Mouse (Mus musculus): ENCODE measurements around the gene Frmd3. TPM values are rescaled to one million over a fixed set of nuclear protein-coding genes. Genes with fewer than 3 reads are reported as not detected.

Frmd3 gene
- polyA plus RNA-seq (2014; fragmentation: Nextera tagmentation; extraction: Ambion mirVana): 0.46 TPM in 2 replicates

DNA sequence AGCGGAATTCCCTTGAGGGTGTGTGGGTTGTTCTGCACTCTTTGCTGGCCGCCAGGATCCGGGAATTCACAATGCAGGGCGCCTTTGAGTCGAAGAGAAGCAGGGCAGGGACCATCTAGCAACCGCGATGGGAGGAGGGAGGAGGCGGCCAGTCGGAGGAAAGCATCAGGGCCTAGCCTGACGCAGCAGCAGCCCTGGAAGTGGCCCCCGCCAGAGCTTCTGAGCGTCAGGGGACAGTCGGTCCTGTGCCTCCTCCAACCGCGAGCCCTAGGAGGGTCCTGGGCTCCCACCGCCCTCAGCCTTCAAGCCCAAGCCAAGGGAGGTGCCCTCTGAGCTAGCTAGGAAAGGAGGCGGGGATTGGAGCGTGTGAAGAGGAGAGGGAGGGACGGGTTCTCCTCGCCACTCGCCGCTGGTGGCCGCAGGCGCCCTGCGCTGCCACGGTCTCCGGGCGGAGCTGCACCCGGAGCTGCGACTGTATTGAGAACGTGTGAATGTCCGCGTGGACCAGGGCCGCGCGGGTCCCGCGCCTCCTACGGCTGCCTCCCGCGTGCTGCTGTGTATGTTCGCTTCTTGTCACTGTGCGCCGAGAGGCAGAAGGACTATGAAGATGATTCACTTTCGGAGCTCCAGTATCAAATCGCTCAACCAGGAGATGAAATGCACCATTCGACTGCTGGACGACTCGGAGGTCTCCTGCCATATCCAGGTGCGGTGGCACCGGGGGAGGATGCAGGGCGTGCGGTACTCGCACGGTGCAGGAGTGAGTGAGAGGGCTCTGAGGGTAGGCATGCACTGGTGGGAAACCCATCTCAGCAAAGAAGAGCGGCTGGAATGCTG lies at the start of gene Frmd3:
Gene Frmd3 (plus strand): TSS at position 232 of the 837 bp plus-strand sequence.
- H3K27ac ChIP-seq (ENCODE audit: low read depth, low read length): no peak within 1 kb of the TSS
- H3K4me1 ChIP-seq (ENCODE audit: control insufficient read depth, insufficient read depth, low read length): peaks cover 3% of the 10 kb centered on the region; the same call in 1 of the 2 replicates
- H3K9me3 ChIP-seq (replicated peaks; ENCODE audit: control insufficient read depth, low read length): no peaks in the 10 kb centered on the region
- peak; percentile 74 for ATAC-seq (replicated peaks; ENCODE audit: insufficient number of reproducible peaks, low FRiP score, low TSS enrichment)
- no peaks in the 10 kb centered on the region for H3K36me3 ChIP-seq (ENCODE audit: control insufficient read depth, insufficient read depth, low read length)
- H3K4me3 ChIP-seq (ENCODE audit: low read depth, low read length): peak within 1 kb of the TSS; percentile 58
- peaks cover 9% of the 10 kb centered on the region for H3K27me3 ChIP-seq (ENCODE audit: control insufficient read depth, insufficient read depth, low read length)
- peak within 1 kb of the TSS; percentile 95 for H3K4me2 ChIP-seq
- under 1% methylated on average over 52 of the region's 56 CpGs for WGBS (ENCODE audit: insufficient replicate concordance)
- H3K9ac ChIP-seq (ENCODE audit: low read depth, low read length): peak within 1 kb of the TSS; percentile 56

DNA sequence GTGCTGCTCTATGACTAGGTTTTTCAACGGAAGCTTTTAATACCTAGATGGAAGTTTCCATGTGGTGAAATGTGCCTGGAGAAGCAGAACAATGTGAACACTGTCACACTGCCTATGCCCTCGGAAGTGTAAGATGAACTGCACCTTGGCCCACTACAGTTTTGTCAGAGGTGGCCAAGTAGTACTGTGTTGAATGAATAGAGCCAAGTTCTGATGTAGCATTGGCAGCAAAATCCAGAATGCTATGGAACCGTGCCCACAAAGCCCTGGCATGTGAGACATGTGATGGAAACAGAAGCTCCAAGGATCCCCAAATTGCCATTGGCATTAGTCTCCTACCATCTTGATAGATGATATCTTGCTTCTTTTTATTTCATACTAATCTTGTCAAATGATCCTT lies 32.8 kb upstream of the Frmd3 start:
- H3K9ac ChIP-seq (ENCODE audit: low read depth, low read length): no peak overlapping the region
- H3K9me3 ChIP-seq (replicated peaks; ENCODE audit: control insufficient read depth, low read length): no peaks in the 10 kb centered on the region
- H3K27ac ChIP-seq (ENCODE audit: low read depth, low read length): no peak overlapping the region
- H3K27me3 ChIP-seq (ENCODE audit: control insufficient read depth, insufficient read depth, low read length): no peaks in the 10 kb centered on the region
- H3K36me3 ChIP-seq (ENCODE audit: control insufficient read depth, insufficient read depth, low read length): no peaks in the 10 kb centered on the region
- ATAC-seq (replicated peaks; ENCODE audit: insufficient number of reproducible peaks, low FRiP score, low TSS enrichment): no peak
- H3K4me1 ChIP-seq (ENCODE audit: control insufficient read depth, insufficient read depth, low read length): no peaks in the 10 kb centered on the region
- H3K4me2 ChIP-seq: no peak overlapping the region
- 69% methylated on average over 3 of the region's 3 CpGs for WGBS (ENCODE audit: insufficient replicate concordance)
- H3K4me3 ChIP-seq (ENCODE audit: low read depth, low read length): no peak overlapping the region

DNA sequence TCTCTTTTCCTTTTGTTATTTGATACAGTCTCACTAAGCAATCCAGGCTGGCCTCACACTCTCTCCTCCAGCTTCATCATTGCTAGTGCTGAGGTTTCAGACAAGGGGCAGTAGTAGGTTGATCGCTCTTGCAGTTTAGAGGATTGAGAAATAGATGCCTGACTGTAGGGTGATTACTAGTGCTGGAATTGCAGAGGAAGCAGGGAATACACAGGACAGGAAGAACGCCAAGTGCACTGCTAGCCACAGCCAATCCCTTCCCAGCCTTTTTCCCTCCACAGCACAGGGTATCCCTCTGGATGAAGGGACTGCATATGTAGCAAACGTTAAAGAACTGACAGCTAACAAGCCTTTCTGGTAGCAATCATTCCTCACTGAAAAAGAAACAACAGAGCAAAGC lies 965 bp upstream of the Frmd3 start:
- Histone ChIP-seq H3K9ac (ENCODE audit: low read depth, low read length) (no peak overlapping the region), H3K4me3 (ENCODE audit: low read depth, low read length) (no peak overlapping the region), H3K9me3 (replicated peaks; ENCODE audit: control insufficient read depth, low read length) (no peaks in the 10 kb centered on the region), H3K4me1 (ENCODE audit: control insufficient read depth, insufficient read depth, low read length) (peaks cover 3% of the 10 kb centered on the region; the same call in 1 of the 2 replicates), H3K27me3 (ENCODE audit: control insufficient read depth, insufficient read depth, low read length) (peaks cover 9% of the 10 kb centered on the region), H3K36me3 (ENCODE audit: control insufficient read depth, insufficient read depth, low read length) (no peaks in the 10 kb centered on the region), H3K27ac (ENCODE audit: low read depth, low read length) (no peak overlapping the region), H3K4me2 (no peak overlapping the region)
- no peak for ATAC-seq (replicated peaks; ENCODE audit: insufficient number of reproducible peaks, low FRiP score, low TSS enrichment)
- 43% methylated on average over 3 of the region's 3 CpGs for WGBS (ENCODE audit: insufficient replicate concordance)

DNA sequence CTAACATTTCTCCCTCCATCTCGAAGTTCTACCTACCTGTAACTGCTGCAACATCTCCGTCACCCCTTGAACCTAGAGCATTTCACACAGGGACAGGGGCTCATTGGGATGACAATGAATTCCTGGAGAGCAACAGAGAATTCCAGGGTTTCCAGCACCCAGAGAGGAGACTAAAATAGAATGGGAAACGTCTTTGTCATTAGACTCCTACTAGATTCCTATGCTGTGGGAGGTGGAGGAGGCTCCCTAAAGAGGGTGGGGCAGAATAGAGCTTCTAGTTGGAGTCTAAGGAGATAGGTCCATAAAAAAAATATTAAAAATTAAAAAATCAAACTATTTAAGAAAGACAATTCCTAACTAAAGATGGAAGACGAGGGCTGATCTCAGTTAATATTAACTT lies 542 bp upstream of the Frmd3 start:
- H3K4me3 ChIP-seq (ENCODE audit: low read depth, low read length): peak overlapping the region; percentile 58
- whole genome bisulfite sequencing (ENCODE audit: insufficient replicate concordance): 41% methylated on average over 4 of the region's 4 CpGs
- H3K9ac ChIP-seq (ENCODE audit: low read depth, low read length): no peak overlapping the region
- H3K4me2 ChIP-seq: peak overlapping the region; percentile 95
- peaks cover 9% of the 10 kb centered on the region for H3K27me3 ChIP-seq (ENCODE audit: control insufficient read depth, insufficient read depth, low read length)
- no peaks in the 10 kb centered on the region for H3K9me3 ChIP-seq (replicated peaks; ENCODE audit: control insufficient read depth, low read length)
- ATAC-seq (replicated peaks; ENCODE audit: insufficient number of reproducible peaks, low FRiP score, low TSS enrichment): no peak
- no peak overlapping the region for H3K27ac ChIP-seq (ENCODE audit: low read depth, low read length)
- H3K36me3 ChIP-seq (ENCODE audit: control insufficient read depth, insufficient read depth, low read length): no peaks in the 10 kb centered on the region
- H3K4me1 ChIP-seq (ENCODE audit: control insufficient read depth, insufficient read depth, low read length): peaks cover 3% of the 10 kb centered on the region; the same call in 1 of the 2 replicates

DNA sequence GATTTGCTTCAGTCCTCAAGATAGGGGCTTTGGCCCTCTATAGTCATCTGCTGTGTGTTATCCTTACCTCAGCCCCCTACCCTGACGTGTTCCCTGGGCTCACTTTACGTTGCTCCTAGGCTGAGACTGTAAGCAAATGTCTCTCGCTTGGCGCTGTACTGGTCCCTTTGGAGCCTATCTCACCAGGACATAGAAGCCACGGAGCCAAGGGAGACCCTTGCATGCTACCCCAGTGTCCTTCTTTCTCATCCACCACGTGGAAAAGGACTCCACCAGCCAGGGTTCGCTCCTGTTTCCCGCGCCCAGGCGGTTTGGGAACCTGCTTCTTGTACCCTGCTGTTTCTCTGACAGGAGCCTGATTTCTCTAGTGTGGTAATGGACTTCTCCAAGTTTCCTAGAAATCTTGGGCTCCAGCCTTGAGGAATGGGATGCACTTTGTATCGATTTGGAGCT lies 832 bp downstream of the Frmd3 start:
- no peaks in the 10 kb centered on the region for H3K9me3 ChIP-seq (replicated peaks; ENCODE audit: control insufficient read depth, low read length)
- no peak overlapping the region for H3K27ac ChIP-seq (ENCODE audit: low read depth, low read length)
- H3K4me2 ChIP-seq: peak overlapping the region; percentile 95
- H3K4me1 ChIP-seq (ENCODE audit: control insufficient read depth, insufficient read depth, low read length): peaks cover 3% of the 10 kb centered on the region; the same call in 1 of the 2 replicates
- ATAC-seq (replicated peaks; ENCODE audit: insufficient number of reproducible peaks, low FRiP score, low TSS enrichment): 0 out of 2 replicates have a peak, but pooled peaks have one; percentile 27
- 8% methylated on average over 11 of the region's 11 CpGs for WGBS (ENCODE audit: insufficient replicate concordance)
- peaks cover 9% of the 10 kb centered on the region for H3K27me3 ChIP-seq (ENCODE audit: control insufficient read depth, insufficient read depth, low read length)
- peak overlapping the region; percentile 58 for H3K4me3 ChIP-seq (ENCODE audit: low read depth, low read length)
- H3K36me3 ChIP-seq (ENCODE audit: control insufficient read depth, insufficient read depth, low read length): no peaks in the 10 kb centered on the region
- no peak overlapping the region; the same call in 1 of the 2 replicates for H3K9ac ChIP-seq (ENCODE audit: low read depth, low read length)

DNA sequence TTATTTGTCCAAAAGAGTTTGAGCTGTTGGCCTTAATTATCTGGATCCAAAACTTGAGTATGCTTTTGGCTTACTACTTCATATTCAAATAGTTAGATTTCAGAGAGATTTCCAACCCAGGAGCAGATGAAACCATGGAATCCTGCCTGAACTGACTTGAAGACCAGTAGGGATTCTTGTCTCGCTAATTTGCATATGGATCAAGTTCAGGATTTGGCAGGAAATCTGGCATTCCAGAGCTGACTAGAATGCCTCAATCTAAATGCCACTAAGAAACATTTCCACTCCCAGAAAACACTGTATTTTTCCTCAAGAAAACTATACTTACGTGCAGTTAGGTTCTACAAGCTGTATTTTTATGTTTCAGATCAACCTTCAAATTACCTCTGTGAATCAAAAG lies 6.8 kb downstream of the Frmd3 start:
- no peak overlapping the region for H3K4me3 ChIP-seq (ENCODE audit: low read depth, low read length)
- H3K27me3 ChIP-seq (ENCODE audit: control insufficient read depth, insufficient read depth, low read length): no peaks in the 10 kb centered on the region
- ATAC-seq (replicated peaks; ENCODE audit: insufficient number of reproducible peaks, low FRiP score, low TSS enrichment): no peak
- H3K4me2 ChIP-seq: no peak overlapping the region
- no peaks in the 10 kb centered on the region for H3K4me1 ChIP-seq (ENCODE audit: control insufficient read depth, insufficient read depth, low read length)
- no peaks in the 10 kb centered on the region for H3K9me3 ChIP-seq (replicated peaks; ENCODE audit: control insufficient read depth, low read length)
- WGBS (ENCODE audit: insufficient replicate concordance): 59% methylated on average over 2 of the region's 2 CpGs
- no peak overlapping the region for H3K27ac ChIP-seq (ENCODE audit: low read depth, low read length)
- no peak overlapping the region for H3K9ac ChIP-seq (ENCODE audit: low read depth, low read length)
- no peaks in the 10 kb centered on the region for H3K36me3 ChIP-seq (ENCODE audit: control insufficient read depth, insufficient read depth, low read length)

DNA sequence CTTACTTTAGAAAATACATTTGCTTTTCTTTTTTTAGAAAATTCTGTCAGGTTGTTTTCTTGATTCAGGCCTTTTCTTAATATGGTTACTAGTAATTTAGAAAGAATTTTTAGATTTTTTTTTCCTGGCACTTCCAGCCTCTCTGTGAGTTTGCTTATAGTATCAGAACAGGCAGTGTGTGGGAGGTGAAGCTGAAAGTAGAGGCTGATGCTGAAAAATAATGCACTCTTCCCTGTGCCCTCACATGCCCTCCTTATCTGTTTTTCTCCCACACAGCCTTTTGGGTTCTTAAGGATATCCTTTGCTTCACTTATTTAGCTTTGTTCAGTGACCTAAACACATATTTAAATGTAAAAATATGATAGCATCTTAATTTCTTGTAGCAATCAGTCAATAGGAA lies 30.0 kb downstream of the Frmd3 start:
- Histone ChIP-seq H3K9me3 (replicated peaks; ENCODE audit: control insufficient read depth, low read length) (no peaks in the 10 kb centered on the region), H3K4me2 (no peak overlapping the region), H3K27ac (ENCODE audit: low read depth, low read length) (no peak overlapping the region), H3K36me3 (ENCODE audit: control insufficient read depth, insufficient read depth, low read length) (no peaks in the 10 kb centered on the region), H3K9ac (ENCODE audit: low read depth, low read length) (no peak overlapping the region), H3K4me1 (ENCODE audit: control insufficient read depth, insufficient read depth, low read length) (no peaks in the 10 kb centered on the region), H3K4me3 (ENCODE audit: low read depth, low read length) (no peak overlapping the region), H3K27me3 (ENCODE audit: control insufficient read depth, insufficient read depth, low read length) (no peaks in the 10 kb centered on the region)
- no peak for ATAC-seq (replicated peaks; ENCODE audit: insufficient number of reproducible peaks, low FRiP score, low TSS enrichment)

DNA sequence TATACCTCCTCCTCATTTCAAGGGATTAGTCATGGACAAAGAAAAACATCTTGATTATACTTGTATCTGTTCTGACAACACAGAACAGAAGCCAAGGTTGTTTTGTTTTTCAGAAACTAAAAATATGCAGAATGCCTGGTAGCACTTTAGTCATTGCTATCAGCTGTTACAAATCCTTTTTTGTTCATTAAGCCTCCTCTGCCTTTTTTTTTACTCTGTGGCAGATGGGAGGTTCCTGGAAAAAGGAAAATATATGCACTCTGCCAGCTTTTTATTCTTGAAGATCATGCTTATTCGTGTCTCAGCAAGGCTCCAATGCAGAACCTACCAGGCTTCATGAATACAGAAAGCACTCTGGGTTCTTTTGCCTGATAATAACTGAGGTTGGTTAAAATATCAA lies 38.5 kb downstream of the Frmd3 start:
- H3K4me3 ChIP-seq (ENCODE audit: low read depth, low read length): no peak overlapping the region

DNA sequence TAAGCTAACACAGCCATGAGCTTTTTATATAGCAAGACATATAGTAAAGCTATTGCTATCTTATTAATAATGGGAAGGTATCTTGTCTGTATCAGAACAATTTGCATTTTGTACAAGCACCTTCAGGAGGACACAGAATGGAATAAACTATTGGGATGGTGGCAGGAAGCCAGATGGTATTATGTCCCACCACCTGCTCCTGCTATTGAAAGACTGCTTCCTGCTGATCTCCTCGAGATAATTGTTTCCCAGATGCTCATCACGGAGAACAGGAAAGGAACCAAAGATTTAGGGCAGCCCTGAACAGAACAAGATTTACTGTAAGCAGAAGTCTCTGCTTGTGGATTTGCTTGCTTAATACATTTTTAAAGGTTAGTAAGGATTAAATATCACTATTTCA lies 63.5 kb downstream of the Frmd3 start:
- no peaks in the 10 kb centered on the region for H3K9me3 ChIP-seq (replicated peaks; ENCODE audit: control insufficient read depth, low read length)
- no peak overlapping the region for H3K4me2 ChIP-seq
- H3K27ac ChIP-seq (ENCODE audit: low read depth, low read length): no peak overlapping the region
- no peaks in the 10 kb centered on the region for H3K36me3 ChIP-seq (ENCODE audit: control insufficient read depth, insufficient read depth, low read length)
- no peaks in the 10 kb centered on the region for H3K27me3 ChIP-seq (ENCODE audit: control insufficient read depth, insufficient read depth, low read length)
- no peak overlapping the region for H3K9ac ChIP-seq (ENCODE audit: low read depth, low read length)
- no peaks in the 10 kb centered on the region for H3K4me1 ChIP-seq (ENCODE audit: control insufficient read depth, insufficient read depth, low read length)
- no peak overlapping the region for H3K4me3 ChIP-seq (ENCODE audit: low read depth, low read length)
- no peak for ATAC-seq (replicated peaks; ENCODE audit: insufficient number of reproducible peaks, low FRiP score, low TSS enrichment)
- whole genome bisulfite sequencing (ENCODE audit: insufficient replicate concordance): 36% methylated on average over 2 of the region's 2 CpGs

More for the DNA sequence above, 38.5 kb downstream of the Frmd3 start:
- no peak for ATAC-seq (replicated peaks; ENCODE audit: insufficient number of reproducible peaks, low FRiP score, low TSS enrichment)
- no peaks in the 10 kb centered on the region for H3K36me3 ChIP-seq (ENCODE audit: control insufficient read depth, insufficient read depth, low read length)
- no peaks in the 10 kb centered on the region for H3K4me1 ChIP-seq (ENCODE audit: control insufficient read depth, insufficient read depth, low read length)
- no peak overlapping the region for H3K4me2 ChIP-seq
- H3K27me3 ChIP-seq (ENCODE audit: control insufficient read depth, insufficient read depth, low read length): no peaks in the 10 kb centered on the region
- H3K9me3 ChIP-seq (replicated peaks; ENCODE audit: control insufficient read depth, low read length): no peaks in the 10 kb centered on the region
- no peak overlapping the region for H3K9ac ChIP-seq (ENCODE audit: low read depth, low read length)
- WGBS (ENCODE audit: insufficient replicate concordance): 69% methylated on average over 1 of the region's 1 CpGs
- no peak overlapping the region for H3K27ac ChIP-seq (ENCODE audit: low read depth, low read length)

All from heart, embryonic 11.5 days (tissue).